Mouse (Mus musculus) CH12.LX (cell line): Measurements from ENCODE around the gene Rab1a.

Experiments
- BHLHE40 ChIP-seq: IDR thresholded peaks from 2 replicates; pipeline ENCODE4 v1.6.1; 2011; ENCODE audit warnings: mild to moderate bottlenecking, low read depth, low read length, improper control_type of control experiment
- CTCF ChIP-seq, 2 experiments: IDR thresholded peaks in 1 of 2; conservative IDR thresholded peaks in 1 of 2; 2 replicates each; pipeline ENCODE4 v1.5.1; 2011 to 2012; ENCODE audit warnings: low read depth in 2 of 2, low read length in 2 of 2, improper control_type of control experiment in 1 of 2, inconsistent platforms in 1 of 2, mild to moderate bottlenecking in 1 of 2, moderate library complexity in 1 of 2
- ELF1 ChIP-seq: IDR thresholded peaks from 2 replicates; pipeline ENCODE4 v1.6.1; 2014; ENCODE audit warnings: low read depth, mild to moderate bottlenecking, inconsistent platforms, low read length, improper control_type of control experiment
- EP300 ChIP-seq: IDR thresholded peaks from 2 replicates; pipeline ENCODE4 v1.6.1; 2011; ENCODE audit warnings: low read length, improper control_type of control experiment
- HCFC1 ChIP-seq: IDR thresholded peaks from 2 replicates; pipeline ENCODE4 v1.6.1; 2012; ENCODE audit warnings: low read depth, mild to moderate bottlenecking, inconsistent platforms, low read length, improper control_type of control experiment
- JUN ChIP-seq: IDR thresholded peaks from 2 replicates; pipeline ENCODE4 v1.6.1; 2011; ENCODE audit warnings: low read depth, mild to moderate bottlenecking, low read length, improper control_type of control experiment, moderate library complexity; ENCODE audit not compliant: insufficient read depth
- JUND ChIP-seq: conservative IDR thresholded peaks from 2 replicates; pipeline ENCODE4 v1.6.1; 2011; ENCODE audit warnings: low read depth, low read length, improper control_type of control experiment
- MAFK ChIP-seq: IDR thresholded peaks from 2 replicates; pipeline ENCODE4 v1.6.1; 2011; ENCODE audit warnings: low read length, improper control_type of control experiment; ENCODE audit not compliant: insufficient replicate concordance
- MAX ChIP-seq: IDR thresholded peaks from 2 replicates; pipeline ENCODE4 v1.6.1; 2011; ENCODE audit warnings: low read length, improper control_type of control experiment
- NELFE ChIP-seq: IDR thresholded peaks from 2 replicates; pipeline ENCODE4 v1.6.1; 2011; ENCODE audit warnings: low read depth, low read length, improper control_type of control experiment
- PAX5 ChIP-seq: IDR thresholded peaks from 2 replicates; pipeline ENCODE4 v1.6.1; 2012; ENCODE audit warnings: low read length, inconsistent platforms, mixed read lengths
- POLR2A ChIP-seq: IDR thresholded peaks from 2 replicates; pipeline ENCODE4 v1.6.1; 2011; ENCODE audit warnings: low read depth, mild to moderate bottlenecking, improper control_type of control experiment, low read length
- USF1 ChIP-seq: IDR thresholded peaks from 2 replicates; pipeline ENCODE4 v1.6.1; 2014; ENCODE audit warnings: low read depth, mild to moderate bottlenecking, inconsistent platforms, low read length, improper control_type of control experiment
- ZMIZ1 ChIP-seq: IDR thresholded peaks from 2 replicates; pipeline ENCODE4 v1.6.1; 2012; ENCODE audit warnings: low read depth, mild to moderate bottlenecking, inconsistent platforms, low read length, improper control_type of control experiment

- peak; percentile 90 for TF ChIP-seq MAX
- TF ChIP-seq ZMIZ1, result peak; percentile 73
- TF ChIP-seq NELFE, result peak; percentile 74
- peak; percentile 56 for TF ChIP-seq ELF1
- no peak for TF ChIP-seq JUND
- TF ChIP-seq CTCF (conservative IDR thresholded peaks at IDR 0.05 in 1 of 2, IDR thresholded peaks at IDR 0.05 in 1 of 2; ENCODE audit: low read depth in 2 of 2, low read length in 2 of 2), result no peak
- no peak for TF ChIP-seq JUN
- peak; percentile 76 for TF ChIP-seq BHLHE40
- no peak for TF ChIP-seq USF1
- TF ChIP-seq HCFC1, result peak; percentile 56
- no peak for TF ChIP-seq PAX5
- peak; percentile 89 for TF ChIP-seq POLR2A
- TF ChIP-seq EP300, result no peak
- TF ChIP-seq MAFK, result no peak
These were observed 48.3 kb downstream of the Rab1a start, which contains the start of gene Cep68 for GRCm38 (mm10) chr11:20249296-20250110.
